Mouse (Mus musculus): ENCODE results near the gene Rnf207.
A peak's percentile ranks its signal among the peaks of the same experiment; 100 is the strongest.

GRCm38 (mm10) chr4:152318517-152319234, at the start of gene Rnf207:
- TF ChIP-seq CTCF (IDR thresholded peaks at IDR 0.05) (peak; percentile 72), EP300 (IDR thresholded peaks at IDR 0.05) (no peak)
